Mouse (Mus musculus): ENCODE results near the gene Spats1. TPM values are rescaled to one million over a fixed set of nuclear protein-coding genes. Genes with fewer than 3 reads are reported as not detected.

The Spats1 gene
- polyA plus RNA-seq, 1 experiment from 2014 or later: 1.6 TPM

DNA sequence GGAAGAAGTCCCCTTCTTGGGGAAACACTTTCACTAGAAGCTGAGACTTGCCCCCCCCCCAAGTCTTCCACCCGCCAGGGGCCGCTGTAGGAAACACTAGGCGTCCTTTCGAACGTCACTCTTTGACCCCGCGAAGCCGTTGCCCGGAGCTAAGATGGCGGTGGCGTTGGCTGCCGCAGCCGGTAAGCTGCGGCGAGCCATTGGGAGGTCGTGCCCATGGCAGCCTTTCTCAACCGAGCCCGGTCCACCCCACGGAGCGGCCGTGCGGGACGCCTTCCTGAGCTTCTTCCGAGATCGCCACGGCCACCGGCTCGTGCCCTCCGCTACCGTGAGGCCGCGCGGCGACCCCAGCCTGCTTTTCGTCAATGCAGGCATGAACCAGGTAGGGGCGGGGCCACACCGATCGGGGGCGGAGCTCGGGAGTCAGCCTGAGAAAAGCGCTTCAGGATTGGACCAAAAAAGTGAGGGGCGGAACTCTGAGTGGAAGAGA lies 31.5 kb upstream of the Spats1 start, which contains the start of gene Aars2:
Gene Aars2 (plus strand): TSS at position 142 of the 490 bp plus-strand sequence.
- no peaks in the 10 kb centered on the region for H3K9me3 ChIP-seq
- ATAC-seq (replicated peaks): peak; percentile 96
- no peaks in the 10 kb centered on the region for H3K27me3 ChIP-seq (replicated peaks)
- H3K4me2 ChIP-seq: peak within 1 kb of the TSS; percentile 39
- WGBS: under 1% methylated on average over 42 of the region's 42 CpGs
- H3K4me3 ChIP-seq: peak within 1 kb of the TSS; percentile 81
- peaks cover 11% of the 10 kb centered on the region for H3K4me1 ChIP-seq
- no peaks in the 10 kb centered on the region for H3K36me3 ChIP-seq (replicated peaks)
- H3K27ac ChIP-seq: peak within 1 kb of the TSS; percentile 96
- peak within 1 kb of the TSS; percentile 88 for H3K9ac ChIP-seq

DNA sequence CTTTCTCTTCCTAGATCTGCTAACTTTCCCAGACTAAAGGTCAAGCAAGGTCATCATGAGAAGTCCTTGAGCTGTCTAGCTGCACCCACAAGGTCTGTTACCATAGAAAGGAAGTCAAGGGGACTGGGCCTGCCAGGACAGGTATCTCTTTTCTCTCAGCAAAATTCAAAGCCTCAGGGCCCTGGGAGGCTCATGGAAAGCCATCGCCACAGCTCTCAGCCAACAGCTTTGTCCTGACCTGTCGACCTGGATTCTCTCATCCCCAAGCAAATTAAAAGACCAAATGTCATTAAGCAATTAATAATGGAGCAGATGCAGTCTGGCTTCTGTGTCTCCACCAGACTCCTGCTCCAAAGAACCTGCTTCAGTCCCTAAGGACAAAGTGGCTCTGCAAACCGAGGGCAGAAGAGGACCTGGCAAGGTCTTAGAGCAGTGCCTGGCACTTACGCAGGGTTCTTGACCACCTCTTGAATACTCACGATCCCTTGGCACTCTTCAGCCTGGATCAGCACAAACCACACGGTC lies 30.8 kb upstream of the Spats1 start:
- Histone ChIP-seq H3K27ac (no peak overlapping the region), H3K4me2 (no peak overlapping the region), H3K4me3 (peak overlapping the region; percentile 81; the same call in 1 of the 2 replicates), H3K36me3 (replicated peaks) (no peaks in the 10 kb centered on the region), H3K9me3 (no peaks in the 10 kb centered on the region), H3K9ac (no peak overlapping the region), H3K4me1 (peaks cover 11% of the 10 kb centered on the region), H3K27me3 (replicated peaks) (no peaks in the 10 kb centered on the region)
- peak; percentile 13 for ATAC-seq (replicated peaks)
- WGBS: 77% methylated on average over 6 of the region's 6 CpGs

DNA sequence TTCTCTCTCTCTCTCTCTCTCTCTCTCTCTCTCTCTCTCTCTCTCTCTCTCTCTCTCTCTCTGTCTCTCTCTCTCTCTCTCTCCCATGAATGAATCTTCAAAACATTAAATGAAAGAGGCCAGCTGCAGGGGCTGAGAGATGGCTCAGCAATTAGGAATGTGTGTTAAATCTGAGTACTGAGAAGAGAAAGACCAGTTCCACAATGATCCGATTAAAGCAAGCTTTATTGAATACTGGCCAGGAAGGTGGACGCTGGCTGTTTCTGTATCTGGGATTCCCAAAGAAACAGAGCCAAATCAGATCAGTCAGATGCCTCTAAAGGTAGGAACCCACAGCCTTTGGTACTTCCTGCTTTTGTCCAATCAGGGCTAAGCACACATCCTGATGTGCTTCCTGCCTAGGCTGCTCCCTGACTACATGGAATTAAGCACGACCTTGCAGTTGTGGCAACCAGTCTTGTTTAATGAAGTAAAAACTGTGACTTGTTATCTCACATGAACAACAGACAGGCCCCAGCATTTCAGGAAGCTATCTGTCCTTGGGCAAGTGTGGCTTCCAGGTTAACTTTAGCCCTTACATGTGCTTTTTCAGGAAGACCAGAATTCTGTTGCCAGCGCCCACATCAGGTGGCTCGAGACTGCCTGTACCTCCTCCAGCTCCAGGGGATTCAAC lies 28.2 kb upstream of the Spats1 start:
- WGBS: 65% methylated on average over 5 of the region's 5 CpGs
- Histone ChIP-seq H3K4me3 (no peak overlapping the region), H3K27me3 (replicated peaks) (no peaks in the 10 kb centered on the region), H3K27ac (no peak overlapping the region), H3K4me1 (peaks cover 11% of the 10 kb centered on the region), H3K9me3 (no peaks in the 10 kb centered on the region), H3K36me3 (replicated peaks) (no peaks in the 10 kb centered on the region), H3K9ac (no peak overlapping the region), H3K4me2 (no peak overlapping the region)
- no peak for ATAC-seq (replicated peaks)

DNA sequence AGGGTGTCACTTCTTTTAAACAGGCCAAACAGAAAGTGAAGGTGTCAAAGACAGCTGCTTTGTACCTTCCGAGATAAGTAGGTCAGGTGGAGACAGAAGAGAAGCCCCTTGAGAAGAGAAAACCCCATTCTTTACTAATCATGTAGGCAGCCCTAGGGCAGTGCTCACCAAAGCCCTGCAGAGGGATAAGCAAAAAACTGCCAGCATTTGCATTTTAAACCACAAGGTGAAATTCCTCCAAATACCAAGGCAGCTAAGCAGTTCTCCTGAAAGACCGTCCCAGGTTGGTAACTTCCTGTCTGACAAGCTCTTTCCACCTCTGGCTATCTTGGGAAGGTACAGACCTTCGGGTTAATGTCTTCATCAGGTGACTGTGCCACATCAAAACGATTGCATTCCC lies 27.1 kb upstream of the Spats1 start:
- Histone ChIP-seq H3K4me3 (no peak overlapping the region), H3K9ac (no peak overlapping the region), H3K27me3 (replicated peaks) (no peaks in the 10 kb centered on the region), H3K36me3 (replicated peaks) (no peaks in the 10 kb centered on the region), H3K9me3 (no peaks in the 10 kb centered on the region), H3K4me1 (peaks cover 8% of the 10 kb centered on the region), H3K27ac (no peak overlapping the region), H3K4me2 (no peak overlapping the region)
- no peak for ATAC-seq (replicated peaks)
- WGBS: 57% methylated on average over 4 of the region's 4 CpGs

DNA sequence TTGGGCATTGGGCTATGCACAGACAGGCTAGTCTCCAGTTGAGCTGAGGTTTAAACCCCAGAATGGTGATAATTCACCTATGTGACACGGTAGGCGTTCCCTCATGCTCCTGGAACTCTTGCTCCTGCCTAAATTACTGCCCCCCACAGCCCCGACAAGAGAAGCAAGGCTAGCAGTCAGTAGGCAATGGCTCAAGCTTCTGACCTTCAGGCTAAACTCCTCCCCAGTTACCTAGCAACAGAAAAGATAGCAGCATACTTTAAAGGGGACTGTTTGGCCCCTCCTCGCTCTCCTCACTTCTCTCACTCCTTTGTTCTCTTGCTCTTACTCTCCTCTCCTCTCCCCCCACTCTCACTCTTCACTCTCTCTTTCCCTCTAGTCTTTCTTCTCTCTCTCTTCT lies 25.8 kb upstream of the Spats1 start:
- no peak for ATAC-seq (replicated peaks)
- Histone ChIP-seq H3K27me3 (replicated peaks) (no peaks in the 10 kb centered on the region), H3K4me2 (no peak overlapping the region), H3K27ac (no peak overlapping the region), H3K4me3 (no peak overlapping the region), H3K36me3 (replicated peaks) (no peaks in the 10 kb centered on the region), H3K9ac (no peak overlapping the region), H3K4me1 (no peaks in the 10 kb centered on the region), H3K9me3 (no peaks in the 10 kb centered on the region)
- WGBS: 44% methylated on average over 4 of the region's 4 CpGs

DNA sequence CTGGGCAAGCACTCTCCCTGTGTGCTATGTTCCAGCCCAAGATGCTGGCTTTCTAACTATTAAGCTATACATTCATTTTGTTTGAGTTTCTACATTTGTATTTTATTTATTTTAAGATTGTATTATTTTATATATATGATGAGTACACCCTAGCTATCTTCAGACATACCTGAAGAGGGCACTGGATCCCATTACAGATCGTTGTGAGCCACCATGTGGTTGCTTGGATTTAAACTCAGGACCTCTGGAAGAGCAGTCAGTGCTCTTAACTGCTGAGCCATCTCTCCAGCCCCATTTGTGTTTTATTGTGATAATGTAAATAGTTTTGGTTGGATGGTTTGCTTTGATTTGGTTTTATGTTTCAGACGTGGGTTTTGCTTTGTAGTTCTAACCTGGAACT lies 24.3 kb upstream of the Spats1 start:
- H3K9ac ChIP-seq: no peak overlapping the region
- ATAC-seq (replicated peaks): no peak
- H3K27ac ChIP-seq: no peak overlapping the region
- no peak overlapping the region for H3K4me3 ChIP-seq
- H3K9me3 ChIP-seq: no peaks in the 10 kb centered on the region
- no peaks in the 10 kb centered on the region for H3K4me1 ChIP-seq
- WGBS: 59% methylated on average over 2 of the region's 2 CpGs
- no peaks in the 10 kb centered on the region for H3K27me3 ChIP-seq (replicated peaks)
- H3K4me2 ChIP-seq: no peak overlapping the region
- no peaks in the 10 kb centered on the region for H3K36me3 ChIP-seq (replicated peaks)

DNA sequence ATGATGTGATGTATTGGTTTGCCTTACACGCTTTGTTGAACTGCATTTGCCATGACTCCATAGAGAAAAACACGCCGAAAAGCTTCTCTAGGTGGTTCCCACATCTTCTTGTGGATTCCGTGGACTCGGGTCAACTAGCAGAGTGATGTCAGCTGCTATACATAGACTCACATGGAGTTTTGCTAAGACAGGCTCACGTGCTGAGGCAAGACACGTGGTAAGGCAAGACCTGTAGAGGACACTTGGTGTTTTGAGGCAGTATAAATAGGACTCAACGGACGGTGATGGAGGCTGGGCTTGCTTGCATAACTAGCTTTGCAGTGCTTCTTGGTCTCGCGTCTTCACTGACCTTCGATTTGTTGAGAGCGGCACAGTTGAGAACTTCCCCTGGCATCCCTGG lies 23.2 kb upstream of the Spats1 start:
- Histone ChIP-seq H3K4me3 (no peak overlapping the region), H3K4me1 (no peaks in the 10 kb centered on the region), H3K36me3 (replicated peaks) (no peaks in the 10 kb centered on the region), H3K9ac (no peak overlapping the region), H3K27me3 (replicated peaks) (0 out of 2 replicates have a peak, but pooled peaks cover 3% of the 10 kb centered on the region), H3K4me2 (no peak overlapping the region), H3K9me3 (no peaks in the 10 kb centered on the region), H3K27ac (no peak overlapping the region)
- no peak for ATAC-seq (replicated peaks)
- 83% methylated on average over 13 of the region's 13 CpGs for WGBS

DNA sequence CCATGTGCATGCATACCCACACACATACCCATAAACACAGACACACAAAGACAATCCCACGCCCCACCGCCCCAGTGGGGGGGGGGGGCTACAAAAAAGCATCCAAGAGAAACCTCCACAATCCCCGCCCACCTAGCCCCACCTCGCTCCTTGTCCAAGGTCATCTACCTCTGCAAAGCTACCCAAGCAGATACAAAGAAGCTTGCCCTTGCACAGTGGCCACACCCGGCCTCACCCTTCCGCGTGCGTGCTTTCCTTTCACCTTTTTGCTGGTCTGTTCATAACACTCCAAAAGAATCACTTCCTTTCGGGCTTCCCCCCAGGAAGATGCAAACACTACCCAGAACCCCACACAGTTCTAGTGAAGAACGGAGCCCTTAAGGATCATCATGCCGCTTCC lies 20.2 kb upstream of the Spats1 start:
- Histone ChIP-seq H3K4me2 (no peak overlapping the region), H3K27me3 (replicated peaks) (0 out of 2 replicates have a peak, but pooled peaks cover 3% of the 10 kb centered on the region), H3K36me3 (replicated peaks) (no peaks in the 10 kb centered on the region), H3K27ac (no peak overlapping the region), H3K9ac (no peak overlapping the region), H3K4me3 (no peak overlapping the region), H3K4me1 (no peaks in the 10 kb centered on the region), H3K9me3 (no peaks in the 10 kb centered on the region)
- no peak for ATAC-seq (replicated peaks)
- 85% methylated on average over 11 of the region's 11 CpGs for WGBS

DNA sequence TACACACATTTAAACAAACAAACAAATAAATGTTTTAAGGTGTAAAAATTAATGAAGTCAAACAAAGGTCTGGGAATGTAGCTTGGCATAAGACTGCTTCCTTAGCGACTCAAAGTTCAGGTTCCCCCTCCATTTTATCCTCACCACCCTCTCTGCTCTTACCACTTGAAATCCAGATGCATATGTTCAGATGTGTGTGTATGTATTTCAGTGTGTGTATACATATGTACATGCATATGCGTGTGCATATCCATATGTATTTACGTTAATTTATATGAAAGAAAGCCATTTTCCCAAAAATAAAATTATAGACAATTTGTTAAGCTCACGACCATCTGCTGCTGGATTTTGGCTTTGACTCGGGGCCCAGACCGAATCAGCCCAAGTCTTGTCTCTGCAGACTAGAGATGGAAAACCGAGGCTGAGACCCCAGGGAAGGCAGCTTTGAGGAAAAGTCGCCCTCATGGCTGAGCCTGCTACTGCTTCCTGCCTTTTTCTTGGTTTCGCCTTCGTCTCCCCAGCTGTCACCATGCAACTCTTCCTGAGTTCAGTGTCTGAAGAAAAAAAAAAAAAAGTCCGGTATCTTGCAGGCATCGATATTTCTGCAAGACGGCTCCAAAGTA lies 15.4 kb upstream of the Spats1 start:
- Histone ChIP-seq H3K36me3 (replicated peaks) (no peaks in the 10 kb centered on the region), H3K27me3 (replicated peaks) (0 out of 2 replicates have a peak, but pooled peaks cover 3% of the 10 kb centered on the region), H3K4me2 (no peak overlapping the region), H3K4me3 (no peak overlapping the region), H3K4me1 (no peaks in the 10 kb centered on the region), H3K9ac (no peak overlapping the region), H3K27ac (no peak overlapping the region), H3K9me3 (no peaks in the 10 kb centered on the region)
- 74% methylated on average over 13 of the region's 13 CpGs for WGBS
- no peak for ATAC-seq (replicated peaks)

DNA sequence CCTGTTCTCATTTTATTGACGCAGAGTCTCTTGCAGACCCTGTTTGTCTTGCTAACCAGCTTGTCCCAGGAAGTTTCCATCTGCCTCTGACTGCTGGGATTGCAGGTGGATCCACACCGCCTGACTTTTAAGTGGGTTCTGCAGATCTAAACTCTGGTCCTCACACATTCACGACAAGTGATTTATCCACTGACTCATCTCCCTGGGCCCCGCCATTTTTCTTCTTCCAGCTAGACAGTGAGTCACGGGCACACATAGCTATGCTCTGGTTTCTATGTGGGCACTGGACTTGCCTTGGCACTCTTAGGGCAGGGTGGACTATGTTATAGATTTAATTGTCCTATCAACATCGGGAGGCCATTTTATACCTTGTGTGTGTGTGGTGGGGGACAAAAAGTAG lies 14.5 kb upstream of the Spats1 start:
- ATAC-seq (replicated peaks): no peak
- 83% methylated on average over 6 of the region's 6 CpGs for WGBS
- no peak overlapping the region for H3K4me3 ChIP-seq
- H3K36me3 ChIP-seq (replicated peaks): no peaks in the 10 kb centered on the region
- H3K4me1 ChIP-seq: no peaks in the 10 kb centered on the region
- H3K4me2 ChIP-seq: no peak overlapping the region
- H3K27ac ChIP-seq: no peak overlapping the region
- H3K9me3 ChIP-seq: no peaks in the 10 kb centered on the region
- H3K9ac ChIP-seq: no peak overlapping the region
- H3K27me3 ChIP-seq (replicated peaks): 0 out of 2 replicates have a peak, but pooled peaks cover 3% of the 10 kb centered on the region

DNA sequence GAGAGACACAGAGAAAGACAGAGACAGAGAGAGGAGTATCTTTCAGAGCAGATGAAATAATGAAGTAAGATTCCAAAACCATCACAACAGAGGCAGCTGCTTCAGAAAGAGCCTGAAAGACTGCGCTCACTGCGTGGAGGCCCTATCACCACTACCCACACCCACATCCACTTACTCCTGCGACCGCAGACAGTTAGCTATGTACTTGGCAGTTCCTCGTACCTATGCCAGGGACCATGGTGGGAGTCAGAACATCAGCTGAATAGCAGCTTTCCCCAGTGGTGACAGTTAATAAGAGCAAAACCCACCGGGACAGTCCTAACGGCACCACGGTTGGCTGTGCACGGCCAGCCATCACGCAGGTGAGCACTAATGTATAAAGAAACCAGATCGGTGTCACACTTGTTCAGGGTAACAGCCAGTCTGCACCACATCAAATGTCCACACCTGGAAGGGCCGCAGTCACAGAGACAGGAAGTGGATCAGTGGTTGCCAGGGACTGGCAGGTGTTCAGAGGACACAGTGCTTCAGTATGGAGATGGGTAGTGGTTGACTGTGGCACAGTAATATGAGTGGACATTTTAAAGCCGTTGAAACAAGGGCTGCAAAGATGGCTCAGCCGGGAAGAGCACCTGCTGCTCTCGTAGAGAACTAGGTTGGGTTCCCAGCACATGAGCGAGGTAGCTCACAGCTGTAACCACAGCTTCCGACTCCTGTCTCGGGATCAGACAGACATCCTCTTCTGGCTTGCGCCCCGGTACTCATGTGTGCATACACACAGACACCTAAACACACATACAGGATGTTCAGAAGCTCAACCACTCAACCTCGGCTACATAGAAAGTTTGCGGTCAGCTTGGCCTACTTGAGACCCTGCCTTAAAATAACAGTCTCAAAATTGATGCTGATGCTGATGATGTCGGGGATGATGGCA lies 13.4 kb upstream of the Spats1 start:
- Histone ChIP-seq H3K27me3 (replicated peaks) (no peaks in the 10 kb centered on the region), H3K4me1 (no peaks in the 10 kb centered on the region), H3K4me2 (no peak overlapping the region), H3K4me3 (no peak overlapping the region), H3K27ac (no peak overlapping the region), H3K9me3 (no peaks in the 10 kb centered on the region), H3K9ac (no peak overlapping the region), H3K36me3 (replicated peaks) (no peaks in the 10 kb centered on the region)
- WGBS: 88% methylated on average over 23 of the region's 23 CpGs
- ATAC-seq (replicated peaks): no peak

DNA sequence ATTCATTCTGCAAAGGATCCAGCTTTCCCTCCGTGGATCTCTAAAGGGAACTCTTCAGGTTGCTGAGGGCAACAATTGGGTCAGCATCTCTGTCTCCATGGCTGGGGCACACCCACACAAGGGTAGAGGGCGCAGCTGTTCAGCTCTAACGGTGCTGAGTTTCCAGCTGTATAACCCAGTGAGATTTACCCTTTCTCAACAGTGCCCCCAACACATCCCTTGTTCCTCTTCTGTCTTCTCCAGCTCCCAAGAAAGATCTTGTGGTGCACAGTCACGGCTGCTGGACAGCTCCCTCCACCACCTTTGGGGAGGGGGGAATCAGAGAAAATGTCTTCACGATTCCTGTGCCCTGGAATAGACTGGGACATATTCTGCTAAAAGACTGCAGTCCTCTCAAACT lies 12.0 kb upstream of the Spats1 start:
- Histone ChIP-seq H3K9me3 (no peaks in the 10 kb centered on the region), H3K4me2 (no peak overlapping the region), H3K9ac (no peak overlapping the region), H3K36me3 (replicated peaks) (no peaks in the 10 kb centered on the region), H3K4me1 (no peaks in the 10 kb centered on the region), H3K27me3 (replicated peaks) (no peaks in the 10 kb centered on the region), H3K4me3 (no peak overlapping the region), H3K27ac (no peak overlapping the region)
- no peak for ATAC-seq (replicated peaks)
- WGBS: 17% methylated on average over 5 of the region's 5 CpGs

All from midbrain, embryonic 15.5 days (tissue).